10 mouse cellular contexts compared by ENCODE assay signal in genomic region chr14:73179221-73179681, GRCm38 (mm10). TPM values are rescaled to one million over a fixed set of nuclear protein-coding genes. Genes with fewer than 3 reads are reported as not detected.
DNase-seq lines count a peak whose midpoint lies in the region; ATAC-seq lines count a peak whose summit lies in the region.
"Had no signal": no experiment of that assay in that cellular context is flagged by ENCODE, and none has a peak within 500 bp of the region (broad histone marks: within the 10 kb centered on the region; RNA-seq: fewer than 3 reads in every experiment).

No protein-coding gene starts in this region.

- no peak overlapping the region for H3K9ac ChIP-seq in embryonic facial prominence, embryonic 14.5 days (ENCODE audit: low read depth, low read length)
- no peak overlapping the region for H3K9ac ChIP-seq in liver, embryonic 16.5 days (ENCODE audit: low read depth, low read length)
- no peak overlapping the region for H3K9ac ChIP-seq in hindbrain, embryonic 11.5 days (ENCODE audit: low read depth, low read length)

- no peak overlapping the region for H3K4me3 ChIP-seq in embryonic facial prominence, embryonic 14.5 days (ENCODE audit: low read depth, low read length)
- H3K4me3 ChIP-seq in liver, embryonic 16.5 days (ENCODE audit: low read depth, low read length): no peak overlapping the region
- no peak overlapping the region for H3K4me3 ChIP-seq in hindbrain, embryonic 11.5 days (ENCODE audit: low read depth, low read length)

- 85% methylated on average over 4 of the region's 4 CpGs for WGBS in embryonic facial prominence, embryonic 14.5 days
- 34% methylated on average over 4 of the region's 4 CpGs for WGBS in liver, embryonic 16.5 days (ENCODE audit: insufficient replicate concordance)
- 88% methylated on average over 4 of the region's 4 CpGs for WGBS in hindbrain, embryonic 11.5 days

- 0 out of 2 replicates have a peak, but pooled peaks cover 5% of the 10 kb centered on the region for H3K4me1 ChIP-seq in embryonic facial prominence, embryonic 14.5 days (ENCODE audit: control insufficient read depth, insufficient read depth, low read length)
- H3K4me1 ChIP-seq in liver, embryonic 16.5 days (ENCODE audit: control insufficient read depth, low read depth, low read length): peaks cover 13% of the 10 kb centered on the region
- H3K4me1 ChIP-seq in hindbrain, embryonic 11.5 days (replicated peaks; ENCODE audit: control insufficient read depth, insufficient read depth, low read length): no peaks in the 10 kb centered on the region

- H3K36me3 ChIP-seq in embryonic facial prominence, embryonic 14.5 days (ENCODE audit: control insufficient read depth, insufficient read depth, low read length): peaks cover 89% of the 10 kb centered on the region
- no peaks in the 10 kb centered on the region for H3K36me3 ChIP-seq in liver, embryonic 16.5 days (ENCODE audit: control insufficient read depth, insufficient read depth)
- H3K36me3 ChIP-seq in hindbrain, embryonic 11.5 days (ENCODE audit: control insufficient read depth, insufficient read depth, low read length): no peaks in the 10 kb centered on the region

- H3K27me3 ChIP-seq in embryonic facial prominence, embryonic 14.5 days (replicated peaks; ENCODE audit: control insufficient read depth, insufficient read depth, low read length): no peaks in the 10 kb centered on the region
- no peaks in the 10 kb centered on the region for H3K27me3 ChIP-seq in liver, embryonic 16.5 days (ENCODE audit: control insufficient read depth, insufficient read depth, low read depth, low read length)
- no peaks in the 10 kb centered on the region for H3K27me3 ChIP-seq in hindbrain, embryonic 11.5 days (ENCODE audit: control insufficient read depth, insufficient read depth, low read length)
- H3K27me3 ChIP-seq: CH12.LX had no signal

- DNase-seq in kidney, adult 11 months: peak; percentile 69
- DNase-seq in kidney, postnatal 4 days: no peak
- peak; percentile 16 for DNase-seq in embryonic facial prominence, embryonic 14.5 days (ENCODE audit: low spot score)
- DNase-seq in kidney, adult 8-10 months: peak; percentile 44 to 74
- DNase-seq in spleen, postnatal 14 days (ENCODE audit: low spot score in 2 of 2): no peak
- no peak for DNase-seq in hindbrain, embryonic 11.5 days (ENCODE audit: low spot score)
- DNase-seq: thymus, adult 2 months had no signal

- H3K4me2 ChIP-seq in embryonic facial prominence, embryonic 14.5 days (ENCODE audit: low read depth, low read length): no peak overlapping the region
- H3K4me2 ChIP-seq in liver, embryonic 16.5 days (ENCODE audit: low read depth, low read length): no peak overlapping the region
- H3K4me2 ChIP-seq in hindbrain, embryonic 11.5 days (replicated peaks; ENCODE audit: low read depth, low read length): no peak overlapping the region

- no peak for ATAC-seq in embryonic facial prominence, embryonic 14.5 days (ENCODE audit: low read depth)
- peak; percentile 83 for ATAC-seq in liver, embryonic 16.5 days (ENCODE audit: low read depth)
- ATAC-seq in monocyte, adult 5-6 weeks (replicated peaks; ENCODE audit: insufficient number of reproducible peaks, low FRiP score, low TSS enrichment, poor library complexity, severe bottlenecking): no peak
- no peak for ATAC-seq in hindbrain, embryonic 11.5 days (ENCODE audit: low FRiP score)

- H3K27ac ChIP-seq in embryonic facial prominence, embryonic 14.5 days (replicated peaks; ENCODE audit: low read depth, low read length): no peak overlapping the region
- peak overlapping the region; percentile 69 for H3K27ac ChIP-seq in liver, embryonic 16.5 days (ENCODE audit: low read length)
- no peak overlapping the region for H3K27ac ChIP-seq in hindbrain, embryonic 11.5 days (ENCODE audit: low read depth, low read length)

- 0 out of 2 replicates have a peak, but pooled peaks cover 1% of the 10 kb centered on the region for H3K9me3 ChIP-seq in embryonic facial prominence, embryonic 14.5 days (ENCODE audit: control insufficient read depth, low read length)
- H3K9me3 ChIP-seq in liver, embryonic 16.5 days (replicated peaks; ENCODE audit: control insufficient read depth, low read length): no peaks in the 10 kb centered on the region
- H3K9me3 ChIP-seq in hindbrain, embryonic 11.5 days (ENCODE audit: control insufficient read depth, low read length): no peaks in the 10 kb centered on the region

RNA-seq across cellular contexts. Expression of gene Rcbtb2, which starts 56.4 kb away (rescaled TPM):
- polyA plus RNA-seq in embryonic facial prominence, embryonic 14.5 days (2014; fragmentation: Nextera tagmentation; extraction: Ambion mirVana): 86.4 and 95.1 TPM in 2 replicates
- 19.5 and 21.4 TPM in 2 replicates for polyA plus RNA-seq in liver, embryonic 16.5 days (2015; fragmentation: Nextera tagmentation; extraction: Ambion mirVana)
- 50.0 to 78.5 TPM (median 57.1 TPM) in 3 replicates for total RNA-seq in monocyte, adult 5-6 weeks (2017)
- polyA plus RNA-seq in hindbrain, embryonic 11.5 days (2014; fragmentation: Nextera tagmentation; extraction: Ambion mirVana): 145 and 157 TPM in 2 replicates

RNA-seq across cellular contexts. Expression of gene Lpar6, which starts 58.4 kb away (rescaled TPM):
- 11.3 and 11.5 TPM in 2 replicates for polyA plus RNA-seq in embryonic facial prominence, embryonic 14.5 days (2014; fragmentation: Nextera tagmentation; extraction: Ambion mirVana)
- polyA plus RNA-seq in liver, embryonic 16.5 days (2015; fragmentation: Nextera tagmentation; extraction: Ambion mirVana): 5.9 TPM in 2 replicates
- total RNA-seq in monocyte, adult 5-6 weeks (2017): 34.2 to 67.7 TPM (median 63.5 TPM) in 3 replicates
- 15.6 and 19.3 TPM in 2 replicates for polyA plus RNA-seq in hindbrain, embryonic 11.5 days (2014; fragmentation: Nextera tagmentation; extraction: Ambion mirVana)

Comparison
In these comparisons a context has a peak if more than half of its experiments do, and no peak if none do; other contexts are left out.
1. DNase-seq: peak in kidney, adult 11 months (single experiment), embryonic facial prominence, embryonic 14.5 days (single experiment) and kidney, adult 8-10 months (2 of 2); none in kidney, postnatal 4 days (0 of 2), spleen, postnatal 14 days (0 of 2) and hindbrain, embryonic 11.5 days (single experiment).